14 mouse cellular contexts compared by ENCODE assay signal in genomic region chr8:66033651-66034050, GRCm38 (mm10).
"Had no signal": no experiment of that assay in that cellular context is flagged by ENCODE, and none has a peak within 500 bp of the region (broad histone marks: within the 10 kb centered on the region; RNA-seq: fewer than 3 reads in every experiment).

No protein-coding gene starts in this region.

- DNase-seq: kidney, adult 11 months; kidney, postnatal 10 days; kidney, postnatal 4 days; lung, embryonic 14.5 days; lung, postnatal 10 days; lung, postnatal 4 days; retina, postnatal 1 day; right cerebral cortex, postnatal 25 days; thymus, postnatal 4 days had no signal

- ATAC-seq: liver, embryonic 12.5 days; midbrain, embryonic 16.5 days had no signal

- H3K4me1 ChIP-seq: limb, embryonic 10.5 days; liver, embryonic 12.5 days; midbrain, embryonic 10.5 days; neural tube, embryonic 13.5 days had no signal

- H3K4me2 ChIP-seq: liver, embryonic 12.5 days; lung, embryonic 14.5 days; neural tube, embryonic 13.5 days had no signal

- H3K9me3 ChIP-seq: limb, embryonic 10.5 days; liver, embryonic 12.5 days; midbrain, embryonic 10.5 days; neural tube, embryonic 13.5 days had no signal

- H3K9ac ChIP-seq: liver, embryonic 12.5 days; lung, embryonic 14.5 days; neural tube, embryonic 13.5 days had no signal

- H3K36me3 ChIP-seq: limb, embryonic 10.5 days; liver, embryonic 12.5 days; midbrain, embryonic 10.5 days; neural tube, embryonic 13.5 days had no signal

- H3K27me3 ChIP-seq: liver, embryonic 12.5 days; neural tube, embryonic 13.5 days had no signal

- H3K4me3 ChIP-seq: limb, embryonic 10.5 days; liver, embryonic 12.5 days; midbrain, embryonic 10.5 days; neural tube, embryonic 13.5 days had no signal

- H3K27ac ChIP-seq: limb, embryonic 10.5 days; liver, embryonic 12.5 days; midbrain, embryonic 10.5 days; neural tube, embryonic 13.5 days had no signal
